Mouse (Mus musculus): Measurements from ENCODE around the gene Rragc.

The Rragc gene

DNA sequence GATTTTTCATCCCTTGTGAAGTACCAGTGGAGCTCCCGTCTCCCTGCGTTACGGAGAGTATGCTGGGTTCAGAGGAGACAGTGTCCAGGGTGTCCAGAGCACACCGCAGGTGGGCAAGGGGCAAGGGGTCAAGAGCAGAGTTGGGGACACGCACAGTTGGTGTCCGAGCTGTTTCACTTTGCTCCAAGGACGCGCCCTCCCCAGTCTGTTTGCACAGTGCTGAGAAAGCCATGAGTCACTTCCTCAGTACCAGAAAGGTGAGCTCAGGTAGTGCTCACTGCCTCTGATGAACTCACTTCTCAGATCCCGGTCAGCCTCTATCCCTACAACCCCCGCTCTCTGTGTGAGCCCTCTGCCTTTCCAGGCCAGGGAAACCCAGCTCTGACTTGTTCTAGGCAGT lies 32.4 kb downstream of the Rragc start:
- in situ Hi-C loops (cut with MseI, MboI): loop anchor here in 1 of 2 experiments (25.0 kb wide), 1 partner anchor 713 kb away; the partner anchor contains the start of gene Pou3f1

DNA sequence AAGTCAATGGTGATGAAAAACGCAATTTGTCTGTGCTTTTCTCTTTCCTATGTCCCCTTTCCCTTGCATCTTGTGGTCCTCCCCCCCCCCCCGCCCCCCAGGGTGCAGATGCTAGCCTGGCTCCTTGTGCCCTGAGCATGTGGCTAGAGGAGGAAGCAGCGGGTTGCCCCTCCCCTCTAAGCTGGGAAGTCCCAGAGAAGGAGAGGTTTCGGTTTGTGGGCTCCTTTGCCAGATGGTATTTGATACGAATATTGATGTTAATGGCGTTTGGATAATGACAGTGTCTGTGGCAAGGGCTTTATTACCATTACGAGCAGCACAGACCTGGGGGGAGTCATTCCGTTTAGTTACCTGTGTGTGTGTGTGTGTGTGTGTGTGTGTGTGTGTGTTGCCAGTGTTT lies 34.8 kb downstream of the Rragc start:
- in situ Hi-C loops (cut with MseI, MboI): loop anchor here in 1 of 2 experiments (25.0 kb wide), 1 partner anchor 710 kb away; the partner anchor contains the start of gene Pou3f1

DNA sequence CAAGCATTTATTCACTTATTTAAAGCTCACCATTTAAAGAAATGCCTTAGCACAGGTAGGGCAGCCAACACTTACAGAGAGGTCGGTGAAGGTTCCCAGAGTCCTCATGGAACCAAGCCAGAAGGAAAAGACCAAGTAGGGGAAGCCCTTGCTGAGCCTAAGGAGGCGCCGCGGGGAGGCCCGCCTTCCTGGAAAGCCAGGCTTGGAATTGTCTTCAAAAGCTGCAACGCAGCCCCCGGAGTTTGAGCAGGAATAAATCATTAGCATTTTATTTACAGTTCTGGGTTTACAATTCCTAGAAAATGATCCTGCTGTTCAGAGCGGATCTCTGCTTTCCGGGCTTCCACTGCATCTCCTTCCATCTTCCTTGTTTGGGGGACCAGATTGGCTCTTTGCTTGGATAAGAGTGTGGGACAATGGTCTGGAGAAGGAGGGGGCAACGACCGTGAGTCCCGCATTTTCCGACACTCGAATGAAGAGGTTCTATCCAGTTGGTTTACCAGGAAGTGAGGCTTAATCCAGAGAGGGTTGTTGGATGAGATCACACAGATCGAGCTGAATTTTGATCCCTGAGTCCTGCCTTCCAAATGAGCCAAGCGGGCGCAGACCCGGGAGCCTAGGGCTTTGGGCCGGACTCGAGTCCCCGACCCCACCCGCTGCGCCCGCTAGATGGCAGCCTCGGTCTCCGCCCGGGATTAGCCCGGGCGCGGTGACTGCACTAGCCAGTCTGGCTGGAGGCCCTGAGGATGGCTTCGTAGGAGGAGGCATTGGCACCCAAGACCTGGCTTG lies 39.7 kb downstream of the Rragc start:
- in situ Hi-C loops (cut with MseI, MboI): loop anchor here in 1 of 2 experiments (25.0 kb wide), 1 partner anchor 705 kb away; the partner anchor contains the start of gene Pou3f1

DNA sequence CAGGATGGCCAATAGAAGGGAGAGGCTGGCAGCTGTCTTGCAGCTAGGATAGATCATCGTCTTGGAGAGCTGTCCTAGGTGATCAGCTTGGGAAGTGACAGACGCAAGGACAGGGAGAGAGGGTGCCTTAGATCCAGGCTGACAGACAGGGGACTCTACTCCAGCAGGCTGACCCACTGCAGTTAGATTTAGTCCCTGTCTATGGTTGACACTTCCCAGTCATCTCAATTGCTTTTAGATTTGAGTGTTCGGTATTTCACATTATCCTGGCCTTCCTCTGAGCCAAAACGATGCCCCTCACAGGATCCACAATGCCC lies 40.2 kb downstream of the Rragc start:
- in situ Hi-C loops (cut with MseI, MboI): loop anchor here in 1 of 2 experiments (25.0 kb wide), 1 partner anchor 705 kb away; the partner anchor contains the start of gene Pou3f1

- in situ Hi-C loops (cut with MseI, MboI): loop anchor here in 1 of 2 experiments (25.0 kb wide), 1 partner anchor 704 kb away; the partner anchor contains the start of gene Pou3f1
Observed at GRCm38 (mm10) chr4:123957891-123958290, 40.6 kb downstream of the Rragc start.

- in situ Hi-C loops (cut with MseI, MboI): loop anchor here in 1 of 2 experiments (25.0 kb wide), 1 partner anchor 701 kb away; the partner anchor contains the start of gene Pou3f1
Observed at GRCm38 (mm10) chr4:123960955-123961354, 43.7 kb downstream of the Rragc start.

- in situ Hi-C loops (cut with MseI, MboI): loop anchor here in 1 of 2 experiments (25.0 kb wide), 1 partner anchor 700 kb away; the partner anchor contains the start of gene Pou3f1
Observed at GRCm38 (mm10) chr4:123962721-123963120, 45.5 kb downstream of the Rragc start.

GRCm38 (mm10) chr4:123968663-123969321 lies 51.5 kb downstream of the Rragc start:
- in situ Hi-C loops (cut with MseI, MboI): loop anchor here in 1 of 2 experiments (25.0 kb wide), 1 partner anchor 694 kb away; the partner anchor contains the start of gene Pou3f1

- in situ Hi-C loops (cut with MseI, MboI): loop anchor here in 1 of 2 experiments (25.0 kb wide), 1 partner anchor 693 kb away; the partner anchor contains the start of gene Pou3f1
Observed at GRCm38 (mm10) chr4:123969458-123969857, 52.2 kb downstream of the Rragc start.

DNA sequence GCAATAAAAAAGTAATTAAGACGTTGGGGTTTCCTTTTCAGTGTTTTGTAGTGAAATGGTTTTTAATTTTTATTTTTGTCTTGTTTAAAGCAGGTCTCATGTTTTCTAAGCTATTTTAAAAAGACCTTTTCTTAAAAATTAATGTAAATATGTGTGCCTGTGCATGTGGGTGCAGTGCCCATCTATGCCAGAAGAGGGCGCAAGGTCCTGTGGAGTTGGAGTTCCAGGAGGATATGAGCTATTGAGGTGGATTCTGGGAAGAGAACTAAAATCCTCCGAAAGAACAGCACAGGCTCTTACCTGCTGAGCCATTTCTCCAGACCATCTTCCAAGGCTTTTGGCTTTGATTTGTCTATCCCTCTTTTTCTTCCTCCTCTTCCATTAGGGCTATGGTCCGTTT lies 53.8 kb downstream of the Rragc start:
- in situ Hi-C loops (cut with MseI, MboI): loop anchor here in 1 of 2 experiments (25.0 kb wide), 1 partner anchor 691 kb away; the partner anchor contains the start of gene Pou3f1

DNA sequence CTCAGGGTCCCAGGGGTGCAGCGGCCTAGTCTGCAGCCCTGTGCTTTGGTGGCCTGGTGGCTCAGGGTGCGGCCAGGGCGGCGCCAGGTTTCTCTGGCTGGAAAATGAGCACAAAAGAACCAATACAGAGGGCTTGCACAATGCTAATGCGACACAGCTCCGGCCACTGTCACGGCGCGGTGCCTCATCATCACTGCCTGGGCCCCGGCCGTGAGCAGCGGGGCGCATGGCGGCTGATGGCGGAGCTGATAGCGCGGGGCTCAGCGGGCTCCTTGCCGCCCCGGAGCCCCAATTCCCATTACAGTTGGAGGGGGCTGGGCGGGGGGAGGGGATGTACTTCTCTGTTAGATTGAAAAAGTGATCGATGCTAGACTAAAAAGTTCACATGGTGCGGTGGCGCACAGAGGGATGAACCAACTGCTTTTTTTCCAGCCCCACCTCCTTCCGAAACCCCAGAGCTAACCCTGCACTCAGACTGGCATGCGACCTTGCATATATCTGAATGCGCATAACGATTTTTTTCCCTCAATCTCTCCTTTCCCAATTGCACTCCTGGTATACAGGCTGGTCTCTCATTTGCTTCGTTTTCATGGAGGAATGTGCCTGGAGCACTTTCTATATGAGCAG lies 55.3 kb downstream of the Rragc start:
- in situ Hi-C loops (cut with MseI, MboI): loop anchor here in 1 of 2 experiments (25.0 kb wide), 1 partner anchor 690 kb away; the partner anchor contains the start of gene Pou3f1

DNA sequence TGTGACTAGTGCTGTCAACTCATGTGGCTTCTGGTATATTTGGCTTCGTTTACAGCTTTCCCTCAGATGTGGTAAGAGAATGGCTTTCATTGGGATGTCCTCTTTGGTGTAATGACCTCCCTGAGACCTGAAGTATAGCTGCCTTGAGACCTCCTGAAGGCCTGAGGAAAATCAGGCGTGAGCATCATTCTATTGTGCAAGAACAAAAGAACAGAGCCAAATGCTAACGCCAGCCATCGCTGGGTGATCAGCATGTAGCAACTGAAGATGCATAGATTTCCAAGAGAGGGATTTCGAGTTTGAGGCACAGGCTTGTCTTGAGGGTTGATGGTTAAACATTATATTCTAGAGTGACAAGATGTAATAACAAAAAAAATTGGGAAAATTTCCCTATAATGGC lies 64.9 kb downstream of the Rragc start:
- in situ Hi-C loops (cut with MseI, MboI): no loop called here

All from mouse trophoblast stem cell (cell line).